Mouse (Mus musculus) kidney, postnatal 4 days (tissue): ENCODE data around the gene Ntm.
A peak's percentile ranks its signal among the peaks of the same experiment; 100 is the strongest.

ENCODE experiments used
- DNase-seq, 2 experiments: peaks; one replicate each; pipeline ENCODE4 v3.0.0; 2021; ENCODE audit warnings: mixed read lengths in 2 of 2

The Ntm gene

DNA sequence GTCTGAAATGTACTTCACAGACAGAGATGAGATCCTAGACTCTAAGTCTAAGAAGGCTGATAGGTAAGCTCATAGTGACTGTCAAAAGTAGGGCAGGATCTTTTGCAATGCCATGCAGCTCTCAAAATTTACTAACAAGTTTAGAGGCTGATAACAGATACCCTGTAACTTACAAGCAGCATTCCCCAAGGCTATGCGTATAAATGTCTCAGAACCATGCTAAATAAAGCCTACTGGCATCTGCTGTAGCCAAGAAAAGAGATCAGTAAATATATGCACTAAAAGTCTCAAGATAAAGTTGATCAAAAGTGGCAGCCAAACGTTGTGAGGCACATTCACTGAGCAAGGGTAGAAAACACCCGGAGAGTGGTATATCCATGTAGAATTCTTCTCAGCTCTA, 666.2 kb downstream of the Ntm start:
- DNase-seq: no peak

DNA sequence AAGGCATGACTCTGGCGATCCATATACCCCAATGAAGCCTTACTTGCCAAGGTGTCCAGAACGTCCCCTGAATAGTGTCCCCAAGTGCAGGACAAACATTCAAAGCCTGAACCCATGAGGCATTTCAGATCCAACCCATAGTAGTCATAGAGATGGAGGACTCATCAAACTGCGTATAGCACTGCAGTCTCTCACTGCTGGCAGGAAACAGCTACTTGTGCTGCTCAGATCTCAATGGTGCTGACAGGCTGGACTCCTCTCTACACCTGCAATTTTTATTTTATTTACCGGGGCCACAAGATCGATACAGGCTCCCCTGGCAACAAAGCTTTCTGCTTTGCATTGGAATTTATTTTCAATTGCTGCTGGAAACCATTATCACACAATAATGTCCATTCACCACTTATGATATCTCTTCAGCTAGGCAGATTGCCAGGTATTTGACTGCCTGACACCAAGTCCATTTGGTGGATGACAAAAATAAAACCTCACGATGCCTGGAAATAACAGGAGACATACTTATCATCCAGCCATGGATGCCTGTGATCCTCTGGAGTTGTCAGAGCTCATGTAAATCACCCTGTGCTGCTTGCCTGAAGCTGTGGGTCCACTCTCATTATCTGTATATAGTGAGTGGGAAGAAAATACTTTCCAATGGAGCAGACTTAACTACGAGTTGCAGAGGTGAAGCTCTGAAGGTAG, 674.8 kb downstream of the Ntm start:
- DNase-seq: no peak

- no peak for DNase-seq
Observed at GRCm38 (mm10) chr9:29285144-29285543, 677.8 kb downstream of the Ntm start.

GRCm38 (mm10) chr9:29272861-29273260, 690.1 kb downstream of the Ntm start:
- no peak for DNase-seq

DNA sequence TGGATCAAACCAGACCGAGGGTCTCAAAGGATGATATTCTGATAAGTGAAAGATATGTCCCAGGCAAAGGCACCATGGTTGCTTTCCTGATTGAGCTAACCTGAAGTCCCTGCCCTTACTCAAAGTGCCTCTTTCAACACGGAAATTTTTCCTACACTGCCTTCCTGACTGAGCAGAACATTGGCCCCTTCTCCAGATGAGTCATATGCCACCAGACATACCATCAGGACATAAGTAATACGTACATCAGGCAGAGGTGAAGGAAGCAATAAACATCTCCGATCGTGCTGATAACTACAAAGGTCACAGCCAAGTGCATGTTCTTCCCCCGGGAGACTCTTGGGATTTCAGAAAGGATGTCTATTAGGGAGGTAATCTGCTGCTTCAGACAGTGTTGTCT, 693.0 kb downstream of the Ntm start:
- no peak for DNase-seq

DNA sequence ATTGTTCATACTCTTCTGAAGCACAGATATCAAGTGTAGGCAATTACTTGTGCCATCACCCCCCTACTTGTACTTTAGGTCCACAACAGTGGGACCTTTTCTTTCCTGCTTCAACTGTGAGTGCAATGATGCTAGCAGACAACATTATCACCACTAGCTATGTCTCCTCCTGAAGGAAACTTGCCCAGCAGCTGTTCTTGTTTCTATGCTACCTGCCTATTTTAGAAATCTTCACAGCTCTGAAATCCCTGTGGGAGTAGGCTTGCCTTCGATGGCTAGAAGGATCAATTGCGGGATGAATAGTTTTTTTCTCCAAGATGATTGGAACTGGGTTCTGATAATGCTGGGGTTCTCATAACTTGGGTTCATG, 693.7 kb downstream of the Ntm start:
- DNase-seq: no peak

DNA sequence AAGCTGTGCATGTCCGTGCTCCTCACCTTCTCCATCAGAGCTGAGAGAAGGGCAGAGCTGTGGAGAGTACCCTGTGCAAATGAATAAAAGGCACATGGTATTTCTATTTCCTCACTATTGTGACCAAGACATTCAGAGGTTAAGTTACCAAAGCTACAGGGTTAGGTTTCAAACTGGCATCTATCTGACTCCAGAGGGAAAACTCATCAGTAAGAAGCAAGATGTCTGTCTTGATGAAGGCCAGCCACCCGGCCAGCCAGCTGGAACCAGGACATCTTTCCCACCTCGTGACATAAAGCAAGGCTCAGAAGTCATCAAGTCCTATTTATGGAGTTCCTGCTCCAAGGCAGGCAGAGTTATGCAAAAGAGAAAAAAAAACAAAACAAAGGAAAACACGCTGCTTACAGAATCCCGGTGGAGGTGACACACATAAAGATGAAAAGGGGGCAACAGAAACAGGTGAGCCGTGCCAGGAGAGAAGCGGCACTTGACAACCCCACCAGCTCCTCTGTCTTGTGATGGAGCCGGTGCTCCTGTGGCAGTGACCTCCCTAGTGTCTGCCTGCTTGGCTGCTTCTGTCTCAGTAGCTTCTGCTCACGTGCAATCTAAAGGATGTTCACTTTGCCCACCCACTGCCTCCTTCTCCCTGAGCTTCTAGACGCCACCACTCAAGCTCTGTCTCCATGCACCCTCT, 694.2 kb downstream of the Ntm start:
- no peak for DNase-seq

DNA sequence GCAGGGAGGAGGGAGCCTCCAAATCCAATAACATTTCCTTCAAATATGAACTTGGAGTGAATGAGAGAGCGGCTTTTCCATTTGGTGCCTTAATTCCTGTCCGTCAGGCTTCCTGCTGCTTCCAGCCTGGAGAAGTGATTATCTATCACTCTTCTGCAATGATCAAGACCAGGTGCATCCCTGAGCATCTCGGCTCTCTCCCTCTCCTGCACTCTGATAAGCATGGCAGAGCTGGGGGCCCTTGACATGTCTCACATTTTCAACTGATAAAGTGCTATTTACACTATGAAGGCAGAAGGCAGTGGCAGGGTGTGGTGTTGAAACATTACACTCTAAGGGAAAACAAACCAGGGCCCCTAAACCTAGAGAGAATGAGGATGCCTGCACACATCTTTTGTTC, 695.3 kb downstream of the Ntm start:
- DNase-seq: no peak

- DNase-seq: peak in 1 of 2 experiments; percentile 2
Observed at GRCm38 (mm10) chr9:29265177-29265576, 697.8 kb downstream of the Ntm start.

- no peak for DNase-seq
Observed at GRCm38 (mm10) chr9:29262836-29263235, 700.1 kb downstream of the Ntm start.

- DNase-seq: no peak
Observed at GRCm38 (mm10) chr9:29252866-29253265, 710.1 kb downstream of the Ntm start.

DNA sequence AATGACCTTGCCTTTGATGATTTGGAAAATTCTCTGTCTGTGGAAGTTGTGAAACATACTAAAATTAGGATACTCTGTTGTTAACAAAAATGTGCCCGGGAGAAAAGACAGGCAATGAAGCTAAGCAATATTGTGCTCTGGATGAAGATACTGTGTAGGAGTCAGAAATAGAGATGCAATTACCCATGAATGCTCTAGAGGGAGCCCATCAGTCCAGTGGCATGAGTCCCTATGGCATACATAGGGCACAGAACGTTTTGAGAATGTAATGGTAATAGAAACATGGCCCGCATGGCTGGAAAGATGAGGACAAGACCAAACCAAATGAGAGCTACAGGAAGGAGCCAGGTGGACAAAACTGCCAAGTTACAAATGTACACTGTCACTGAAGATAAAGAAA, 712.1 kb downstream of the Ntm start:
- DNase-seq: no peak

DNA sequence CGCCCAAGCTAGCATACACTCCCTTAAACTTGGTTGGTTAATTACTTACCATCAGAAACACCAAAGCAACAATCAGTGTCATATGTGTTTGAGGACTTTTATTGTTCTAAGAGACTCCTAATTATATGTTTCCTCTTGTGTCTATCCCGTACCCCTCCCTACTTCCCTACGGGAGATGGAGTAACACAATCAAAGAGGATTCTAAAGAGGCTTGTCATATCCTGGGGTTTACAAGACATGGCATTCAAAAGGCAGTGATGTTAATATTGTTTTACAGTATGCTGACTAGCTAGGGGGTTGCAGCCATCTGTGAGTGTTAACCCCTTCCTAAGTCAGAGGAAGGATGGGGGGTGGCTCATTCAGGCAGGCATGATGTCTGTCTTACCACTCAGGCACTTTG, 715.1 kb downstream of the Ntm start:
- no peak for DNase-seq

GRCm38 (mm10) chr9:29244006-29244405, 718.9 kb downstream of the Ntm start:
- no peak for DNase-seq

- no peak for DNase-seq
Observed at GRCm38 (mm10) chr9:29242497-29243422, 720.2 kb downstream of the Ntm start.

DNA sequence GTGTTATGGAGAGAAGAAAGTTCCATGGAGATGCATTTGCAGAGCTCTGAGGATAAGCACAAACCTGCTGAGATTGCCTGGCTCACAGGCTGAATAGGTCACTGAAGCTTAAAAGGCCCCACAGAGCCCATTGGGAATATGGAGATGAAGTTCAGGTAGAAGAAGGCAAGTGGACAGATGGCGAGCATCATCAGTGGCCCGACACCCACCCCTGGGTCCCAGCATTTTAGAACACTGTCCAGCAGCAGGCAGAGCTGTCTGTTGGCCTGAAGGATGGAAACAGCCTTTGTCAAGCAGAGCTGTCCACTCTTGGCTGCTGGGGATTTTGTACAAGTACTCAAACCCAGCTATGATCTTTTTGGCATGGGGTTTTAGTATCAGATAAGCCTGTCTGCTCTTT, 722.1 kb downstream of the Ntm start:
- no peak for DNase-seq

- no peak for DNase-seq
Observed at GRCm38 (mm10) chr9:29238973-29239372, 724.0 kb downstream of the Ntm start.

- DNase-seq: no peak
Observed at GRCm38 (mm10) chr9:29236752-29237151, 726.2 kb downstream of the Ntm start.

DNA sequence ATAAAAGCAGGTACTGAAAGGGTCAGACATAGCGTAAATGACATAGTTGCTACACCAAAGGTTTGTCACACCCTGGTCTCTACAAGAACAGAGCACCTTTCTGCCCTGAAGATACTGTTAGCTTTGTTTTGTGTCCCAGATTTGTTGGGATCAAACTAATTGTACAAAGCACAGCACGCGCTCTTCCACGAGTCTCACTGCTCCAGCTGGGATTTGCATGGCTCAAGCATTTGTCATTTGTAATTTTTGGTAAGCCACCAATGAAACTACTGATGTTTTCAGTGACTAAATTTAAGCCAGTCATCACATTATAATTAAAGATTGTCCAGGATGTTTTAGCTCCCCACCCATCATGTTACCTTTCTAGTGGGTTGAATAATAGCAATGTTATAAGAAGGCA, 735.2 kb downstream of the Ntm start:
- DNase-seq: no peak

DNA sequence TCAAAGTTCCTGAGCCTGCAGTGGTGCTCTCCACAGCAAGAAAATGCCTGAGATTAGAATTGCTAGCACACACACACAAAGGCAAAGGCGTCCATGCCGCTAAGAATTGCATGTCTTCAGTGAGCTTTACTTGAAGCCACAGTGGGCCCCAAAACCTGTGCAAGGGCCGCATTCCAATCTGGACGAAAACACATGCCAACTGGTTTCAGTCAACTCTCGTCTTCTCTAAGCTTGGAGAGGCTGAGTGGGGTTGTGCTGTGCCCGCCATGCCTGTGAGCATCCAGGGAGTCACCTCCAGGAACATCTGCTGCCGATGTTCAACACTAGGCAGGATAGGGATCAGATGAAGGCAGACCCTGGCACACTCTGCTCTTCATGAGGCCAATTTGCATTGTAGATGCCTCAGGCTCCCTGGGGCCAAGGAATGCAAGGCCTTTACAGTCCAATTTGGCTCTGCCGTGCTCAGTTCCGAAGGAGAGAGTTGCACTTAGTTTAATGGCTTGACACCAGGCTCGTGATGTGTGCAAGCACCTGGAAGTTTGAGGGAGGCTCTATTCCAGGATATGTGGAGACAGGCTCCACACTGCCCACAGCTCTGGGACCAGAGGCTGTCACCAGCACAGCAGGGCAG, 739.9 kb downstream of the Ntm start:
- DNase-seq: no peak

DNA sequence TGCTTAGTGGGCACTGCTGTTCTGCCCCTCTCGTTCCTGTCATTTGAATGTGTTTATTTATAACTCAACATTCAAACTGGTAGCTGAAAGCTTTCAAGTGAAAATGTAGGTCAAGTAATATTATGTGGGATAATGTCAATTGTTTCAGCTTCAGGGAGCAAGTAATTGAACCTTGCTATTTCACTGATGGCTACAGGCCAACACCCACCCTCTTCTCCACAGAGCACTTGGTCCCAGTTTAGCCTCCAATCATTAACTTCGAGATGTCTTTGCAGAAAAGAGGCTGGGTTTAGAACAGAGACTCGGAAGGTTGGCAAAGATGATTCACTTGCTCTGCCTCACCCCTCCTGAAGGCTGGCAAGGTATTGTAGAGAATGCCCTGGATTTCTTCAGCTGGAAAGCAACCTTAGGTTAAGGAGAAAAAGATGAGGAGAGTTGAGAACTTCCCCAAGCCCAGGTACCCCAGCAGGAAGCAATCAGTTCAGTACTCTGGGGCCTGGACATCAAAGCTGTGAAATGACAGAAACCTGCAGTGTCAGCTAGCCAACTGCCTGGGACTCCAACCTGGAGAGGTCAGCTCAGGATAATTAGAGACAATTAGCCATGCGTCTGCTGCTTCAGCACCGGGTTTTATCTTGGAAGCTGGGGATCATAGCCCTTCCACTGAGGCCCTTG, 741.9 kb downstream of the Ntm start:
- DNase-seq: peak in 1 of 2 experiments; percentile 17

GRCm38 (mm10) chr9:29220493-29220892, 742.4 kb downstream of the Ntm start:
- DNase-seq: no peak

GRCm38 (mm10) chr9:29217951-29218350, 745.0 kb downstream of the Ntm start:
- no peak for DNase-seq
